Mouse (Mus musculus) cerebellum, adult 18-20 months (tissue): Measurements from ENCODE around the gene Syt12.

Experiments
- DNase-seq, 2 experiments: peaks; one replicate each; pipeline ENCODE4 v3.0.0; 2021

The Syt12 gene

DNA sequence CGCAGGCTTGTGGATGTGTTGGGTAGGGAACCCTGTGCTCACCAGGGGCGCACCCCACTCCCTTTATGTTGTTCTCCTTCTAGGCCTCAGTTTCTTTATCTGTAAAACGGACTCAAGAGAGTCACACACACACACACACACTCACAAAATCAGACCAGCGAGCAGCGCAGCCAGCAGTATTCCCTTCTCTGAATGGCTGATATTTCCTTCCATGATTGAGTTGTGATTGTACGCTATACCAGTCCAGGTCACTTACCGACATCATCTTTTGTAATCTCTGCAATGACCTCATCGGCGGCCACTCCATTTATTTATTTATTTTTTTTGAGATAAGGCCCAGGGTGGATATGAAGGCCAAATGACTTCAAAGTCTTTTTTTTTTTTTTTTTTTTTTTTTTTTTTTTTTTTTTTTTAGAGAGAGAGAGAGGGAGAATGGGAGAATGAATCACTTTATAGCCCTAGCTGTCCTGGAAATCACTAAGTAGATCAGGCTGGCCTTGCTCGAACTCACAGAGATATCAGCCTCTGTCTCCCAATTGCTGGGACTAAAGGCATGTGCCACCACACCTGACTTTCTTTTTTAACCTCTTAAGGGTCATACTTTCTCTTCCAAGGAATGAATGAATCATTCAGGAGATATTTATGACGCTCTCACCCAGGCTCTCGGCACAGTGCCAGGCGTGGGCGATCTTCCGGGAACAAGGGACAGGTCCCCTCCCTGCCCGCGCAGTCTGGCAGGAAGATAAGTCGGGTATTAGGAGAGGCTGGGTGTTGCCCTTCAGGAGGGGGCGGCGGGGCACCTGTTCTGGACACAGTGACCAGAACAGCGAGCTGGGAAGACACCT is at the start of gene Syt12:
TSS of gene Syt12 (minus strand) at position 103 of the 845 bp plus-strand sequence.
- peak; percentile 85 to 89 for DNase-seq

DNA sequence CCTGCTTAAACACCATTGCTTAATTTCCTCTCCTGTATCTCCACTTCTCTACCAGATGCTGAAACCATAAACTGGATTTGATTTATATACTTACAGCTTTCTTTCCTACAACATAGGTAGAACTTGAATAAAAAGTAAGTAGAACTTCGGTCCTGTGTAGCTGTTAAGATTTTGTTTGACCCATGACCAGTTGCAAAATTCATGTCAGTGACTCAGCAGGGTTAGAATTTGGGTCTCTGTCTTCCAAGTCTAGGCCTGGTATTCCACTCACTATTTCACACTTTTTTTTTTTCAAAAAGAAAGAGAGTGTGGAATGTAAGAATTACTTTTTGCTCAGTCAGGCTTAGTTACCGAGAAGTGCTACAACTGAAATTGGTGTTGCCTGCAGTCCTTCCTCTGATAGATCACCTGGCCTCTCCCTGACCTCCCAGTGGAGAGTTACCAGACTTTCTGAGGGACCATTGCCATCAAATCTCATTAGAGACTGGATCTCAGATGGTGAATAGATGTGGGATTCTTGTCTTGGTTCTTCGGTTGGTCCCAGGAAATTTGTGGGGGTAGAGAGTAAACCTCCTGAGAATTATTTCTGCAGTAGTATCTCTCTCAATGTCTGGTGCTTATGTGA is 44.3 kb upstream of the Syt12 start:
- no peak for DNase-seq

GRCm38 (mm10) chr19:4517483-4517882 is 40.2 kb upstream of the Syt12 start:
- no peak for DNase-seq

- no peak for DNase-seq
Observed at GRCm38 (mm10) chr19:4516288-4516687, 39.0 kb upstream of the Syt12 start.

GRCm38 (mm10) chr19:4515746-4516145 is 38.5 kb upstream of the Syt12 start:
- no peak for DNase-seq

DNA sequence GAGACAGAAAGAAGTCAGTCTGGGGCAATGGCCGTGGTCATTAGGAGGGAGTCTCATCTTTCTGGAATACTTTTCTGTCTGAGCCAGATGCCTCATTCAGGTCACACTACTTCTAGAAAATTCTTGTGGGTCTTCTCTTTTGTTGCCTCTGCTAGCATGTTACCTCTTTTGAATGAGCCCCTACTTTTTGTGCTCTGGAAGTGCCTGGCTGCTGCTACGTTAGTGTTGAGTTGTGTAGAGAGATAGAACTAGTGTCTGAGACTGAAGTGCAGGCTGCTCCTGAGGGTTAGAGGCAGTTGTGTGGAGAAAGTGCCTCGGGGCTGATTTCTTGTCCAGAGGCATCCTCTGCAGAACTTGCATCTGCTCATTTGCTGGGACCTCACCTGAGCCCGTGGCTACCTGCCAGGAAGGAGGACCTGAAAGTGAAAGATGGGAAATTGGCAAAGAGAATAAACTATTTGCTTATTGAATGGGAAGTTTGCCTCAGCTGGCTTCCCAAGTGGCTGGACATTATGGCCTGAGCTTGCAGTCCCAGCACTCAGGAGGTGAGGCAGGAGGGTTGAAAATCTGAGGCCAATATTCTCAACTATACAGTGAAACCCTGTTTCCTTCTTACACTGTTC is 36.1 kb upstream of the Syt12 start:
- no peak for DNase-seq

DNA sequence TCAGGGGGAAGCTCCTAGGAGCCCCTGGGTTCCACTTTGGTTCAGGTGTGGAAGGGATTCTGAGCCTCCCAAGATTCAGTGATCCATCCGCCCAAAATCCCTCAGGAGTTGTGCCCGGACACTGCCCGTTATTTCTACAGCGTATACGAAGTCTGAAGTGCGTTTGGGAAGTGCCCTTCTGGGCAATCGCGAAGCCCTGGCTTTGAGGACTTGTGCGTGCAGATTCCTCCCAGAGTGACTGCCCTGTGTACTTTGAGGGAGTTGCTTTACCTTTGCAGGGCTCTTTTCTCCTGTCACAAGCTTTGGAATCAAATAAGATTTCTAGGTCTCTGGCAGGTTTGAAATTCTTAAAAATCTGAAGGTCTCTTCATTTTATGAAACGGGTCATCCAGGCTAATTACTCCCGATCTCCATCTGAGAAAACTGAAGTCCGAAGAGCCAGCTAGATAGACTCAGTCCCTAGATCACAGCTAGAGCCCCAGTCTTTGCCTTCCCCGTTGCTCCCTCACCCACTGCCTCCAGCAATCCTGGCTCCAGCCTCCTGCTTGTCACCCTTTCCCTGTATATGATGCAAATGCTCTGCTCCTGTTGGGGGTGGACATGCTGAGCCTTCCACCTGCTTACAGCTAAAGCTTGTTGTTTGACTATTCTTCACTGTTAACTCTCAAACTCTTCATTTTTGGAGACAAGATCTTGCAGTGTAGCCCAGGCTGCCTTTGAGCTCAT is 34.0 kb upstream of the Syt12 start:
- DNase-seq, result no peak

DNA sequence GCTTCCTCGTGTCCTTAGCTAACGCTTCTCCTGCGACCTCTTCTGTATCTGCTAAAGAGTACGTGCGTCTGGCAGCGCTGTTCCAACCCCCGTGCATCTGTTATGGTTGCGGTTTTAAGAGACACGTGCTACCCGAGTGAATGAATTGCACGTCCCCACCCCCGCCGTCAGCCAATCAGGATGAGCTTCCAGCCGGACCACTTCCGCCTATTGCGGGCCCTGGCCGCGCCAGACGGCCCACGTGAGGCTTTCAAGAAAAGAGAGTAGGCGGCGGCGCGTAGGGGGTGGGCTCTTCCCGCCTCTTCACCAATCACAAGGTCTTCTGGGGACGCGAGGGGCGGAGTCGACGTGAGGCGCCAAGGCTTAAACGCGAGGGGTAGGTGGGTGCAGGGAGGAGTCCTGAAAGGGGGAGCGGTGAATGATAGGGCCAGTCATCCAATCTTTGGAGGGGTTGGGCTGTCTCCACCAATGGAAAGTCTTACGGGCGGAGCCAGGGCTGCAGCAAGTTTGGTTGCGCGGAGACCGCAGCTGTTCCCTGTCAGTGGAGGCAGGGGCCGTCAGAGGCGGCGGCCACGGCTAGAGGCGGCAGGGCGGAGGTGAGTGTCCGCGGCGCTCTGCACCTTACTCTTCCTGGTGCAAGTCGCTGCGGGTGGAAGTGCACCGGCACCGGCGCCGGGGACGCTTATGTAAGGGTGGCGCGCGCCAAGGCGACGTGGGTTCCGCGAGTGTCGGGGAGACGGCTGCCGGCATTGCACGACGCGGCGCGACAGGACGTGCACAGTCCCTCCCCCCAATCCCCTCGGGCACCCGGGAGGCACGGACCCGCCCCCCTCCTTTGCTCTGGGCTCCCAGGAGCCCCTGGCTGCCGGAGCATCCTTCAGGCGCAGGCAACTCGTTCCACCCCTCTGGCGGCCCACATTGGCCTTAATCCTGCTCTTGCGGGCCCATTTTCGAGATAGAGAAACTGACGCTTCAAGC is 33.0 kb upstream of the Syt12 start, which contains the start of gene Pcx:
TSS of gene Pcx (plus strand) at position 487 of the 978 bp plus-strand sequence.
- DNase-seq, result peak; percentile 97 to 99

DNA sequence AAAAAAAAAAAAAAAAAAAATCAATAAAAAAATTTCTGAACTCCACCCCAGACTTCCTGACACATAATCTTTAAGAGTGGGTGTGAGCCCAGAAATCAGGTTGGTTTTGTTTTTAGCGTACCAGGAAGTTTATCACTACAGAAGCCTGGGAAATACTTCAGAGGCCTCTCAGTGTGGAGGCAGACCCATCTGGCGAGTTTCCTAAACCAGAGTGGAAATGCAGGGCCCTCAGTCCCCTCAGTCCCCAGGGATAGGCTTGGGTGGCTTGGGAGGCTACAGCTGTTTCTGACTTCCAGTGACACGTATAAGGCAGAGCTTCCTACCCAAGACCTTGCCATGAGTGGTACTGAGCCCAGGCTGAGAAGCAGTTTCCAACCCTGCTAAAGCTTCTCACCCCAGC is 30.5 kb upstream of the Syt12 start:
- DNase-seq, result no peak

DNA sequence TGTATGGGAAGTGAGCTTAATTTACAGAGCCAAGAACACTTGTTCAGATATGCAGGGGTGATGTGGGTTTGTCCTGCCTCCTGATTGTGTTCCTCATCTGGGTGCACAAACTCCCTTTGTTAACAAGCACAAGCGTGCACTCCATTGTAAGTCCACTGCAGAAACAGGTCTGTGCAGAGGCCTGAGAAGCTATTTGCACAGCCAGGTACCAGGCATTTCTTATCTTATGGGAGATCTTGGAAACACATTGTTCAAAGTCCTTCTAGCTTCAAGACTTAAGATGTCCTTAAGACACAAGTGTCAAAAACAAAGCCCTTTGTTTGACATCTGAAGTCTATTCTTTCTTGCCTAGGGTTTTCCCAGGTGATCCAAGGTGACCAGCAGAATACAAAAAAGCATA is 27.6 kb upstream of the Syt12 start:
- no peak for DNase-seq

DNA sequence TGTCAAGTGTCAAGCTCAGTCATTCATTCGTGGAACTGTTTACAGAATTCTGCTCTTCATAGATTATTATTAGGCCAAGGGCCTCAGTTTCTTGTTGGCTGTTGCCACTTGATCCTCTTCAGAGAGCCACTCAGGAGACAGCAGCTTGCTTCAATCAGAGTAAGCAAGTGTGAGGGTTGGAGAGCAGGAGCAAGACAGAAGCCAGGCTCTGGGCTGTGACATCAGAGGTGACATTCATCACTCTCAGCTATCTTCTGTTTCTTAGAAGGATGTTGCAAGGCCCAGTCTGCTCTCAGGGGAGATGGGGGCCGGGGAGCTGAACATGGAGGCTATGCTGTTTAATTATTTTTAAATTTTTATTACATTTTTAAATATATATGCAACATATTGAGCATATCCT is 25.5 kb upstream of the Syt12 start:
- DNase-seq, result no peak

- DNase-seq, result peak in 1 of 2 experiments; percentile 20
Observed at GRCm38 (mm10) chr19:4498062-4498933, 21.1 kb upstream of the Syt12 start, which contains the start of gene 2010003K11Rik. 2010003K11Rik (minus strand) TSS chr19:4498583.

DNA sequence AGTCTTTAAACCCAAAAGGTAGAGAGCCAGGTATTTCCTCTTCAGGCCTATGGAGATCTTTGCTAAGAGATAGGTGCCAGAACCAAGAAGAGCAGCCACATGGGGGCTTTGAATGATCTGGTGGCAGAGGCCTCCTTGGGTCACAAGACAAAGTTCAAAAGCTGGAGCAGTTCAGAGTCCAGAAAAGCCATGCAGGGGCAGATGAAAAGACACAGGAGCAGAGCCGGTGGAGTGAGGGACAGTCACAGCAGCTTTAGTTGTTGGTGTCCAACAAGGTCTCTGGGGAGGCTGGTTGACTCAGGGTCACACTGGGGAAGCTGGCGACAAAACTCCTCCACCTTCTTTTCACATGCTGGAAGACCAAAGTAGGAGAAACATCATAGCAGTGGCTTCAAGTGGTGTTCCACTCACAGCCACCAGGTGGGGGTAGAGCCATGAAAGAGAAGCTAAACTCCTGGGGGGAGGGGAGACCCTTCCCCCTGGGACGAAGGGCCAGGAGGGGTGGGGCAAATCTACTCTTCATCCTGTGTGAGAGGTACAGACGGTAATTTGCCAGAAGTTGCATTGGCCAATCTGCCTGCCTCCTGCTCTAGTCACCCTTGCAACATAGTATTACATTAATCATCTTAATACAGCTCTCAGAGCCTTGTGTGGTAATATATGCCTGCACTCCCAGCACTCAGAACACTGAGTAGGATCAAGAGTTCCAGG is 20.2 kb upstream of the Syt12 start:
- peak; percentile 77 to 78 for DNase-seq

DNA sequence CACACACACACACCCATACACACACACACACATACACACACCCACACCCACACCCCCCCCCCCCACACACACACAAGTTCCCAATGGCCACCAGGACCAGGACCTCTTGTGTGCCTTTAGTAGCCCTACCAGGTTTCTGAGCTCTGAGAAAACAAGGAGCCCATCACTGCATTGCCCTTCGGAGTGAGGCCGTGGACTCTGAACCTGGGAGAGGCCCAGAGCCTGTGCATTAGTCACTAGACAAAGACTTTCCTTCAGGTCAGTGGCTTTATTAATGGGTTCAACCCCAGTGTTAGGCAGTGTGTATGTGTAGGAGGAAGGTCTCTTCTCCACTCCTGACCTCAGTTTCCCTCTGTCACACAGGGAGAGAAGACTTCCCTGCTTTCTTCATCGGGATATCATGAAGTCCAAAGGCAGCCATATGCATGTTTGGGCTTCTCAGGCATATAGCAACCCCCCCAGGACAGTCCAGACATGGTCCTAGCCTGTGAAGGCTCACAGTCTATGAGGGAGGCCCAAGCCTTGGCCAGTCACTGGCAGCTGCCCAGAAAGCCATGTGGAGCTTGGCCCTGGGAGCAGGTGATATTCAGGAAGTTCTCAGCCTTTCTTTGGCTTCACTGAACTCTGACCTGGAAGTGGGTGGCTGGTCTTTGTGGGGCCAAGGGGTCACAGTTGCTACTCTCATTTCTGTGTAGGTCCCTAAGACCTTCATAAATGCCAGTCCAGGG is 19.5 kb upstream of the Syt12 start:
- DNase-seq, result peak; percentile 54 to 60

DNA sequence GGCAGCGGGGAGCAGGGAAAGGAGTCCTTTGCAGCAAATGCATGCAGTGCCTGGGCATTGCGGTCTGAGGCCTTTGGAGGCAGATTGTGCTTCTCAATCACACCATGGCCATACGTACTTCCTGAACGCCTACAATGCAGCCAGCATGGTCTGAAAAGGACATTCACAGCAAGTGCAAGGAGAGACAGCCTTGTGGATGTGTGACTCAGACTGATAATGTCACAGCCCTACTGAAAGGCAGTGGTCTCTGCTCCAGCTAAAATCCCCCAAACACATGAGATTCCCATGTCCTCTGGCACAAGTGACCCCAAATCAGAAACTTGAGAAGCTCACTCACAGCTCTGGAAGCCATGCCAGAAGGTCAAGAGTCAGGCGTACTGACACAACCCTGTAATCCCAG is 18.6 kb upstream of the Syt12 start:
- DNase-seq, result peak in 1 of 2 experiments; percentile 17

GRCm38 (mm10) chr19:4494707-4495106 is 17.5 kb upstream of the Syt12 start:
- no peak for DNase-seq

GRCm38 (mm10) chr19:4492526-4493296 is 15.5 kb upstream of the Syt12 start:
- DNase-seq, result peak; percentile 93 to 98

DNA sequence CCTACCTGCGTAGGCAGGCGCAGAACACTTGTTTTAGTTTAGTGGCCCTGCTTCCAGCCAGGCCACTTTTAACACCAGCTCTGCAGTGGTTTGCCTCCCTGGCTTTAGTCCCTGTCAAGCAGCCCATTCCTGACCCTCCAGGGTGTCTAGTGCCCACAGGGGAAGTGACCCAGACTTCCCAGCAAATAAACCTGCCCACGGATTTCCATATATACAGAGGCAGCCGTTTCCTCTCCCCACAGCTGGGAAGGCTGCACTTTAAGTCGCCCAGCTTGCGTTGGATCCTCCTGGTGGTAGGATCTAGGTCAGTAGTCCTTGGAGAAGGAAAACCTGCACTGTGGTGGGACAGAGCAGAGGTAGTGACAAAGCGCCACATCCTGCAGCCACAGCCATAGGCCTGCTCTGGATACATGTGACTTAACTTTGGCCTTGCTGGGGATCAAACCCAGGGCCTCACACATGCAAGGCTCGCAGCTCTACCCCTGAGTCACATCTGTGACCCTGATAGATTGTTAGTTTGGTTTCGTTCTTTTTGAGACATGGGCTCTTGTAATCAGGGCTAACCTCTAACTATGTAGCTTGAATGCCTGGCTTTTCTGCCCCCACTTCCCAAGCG is 13.9 kb upstream of the Syt12 start:
- DNase-seq, result no peak
